Mouse (Mus musculus) MEL (cell line): Measurements from ENCODE around the gene Tspan9. TPM values are rescaled to one million over a fixed set of nuclear protein-coding genes. Genes with fewer than 3 reads are reported as not detected.

Source experiments
- DNase-seq: peaks from one replicate; pipeline ENCODE4 v3.0.0; 2011; ENCODE audit warnings: low read depth, low spot score
- H3K27ac ChIP-seq: 2 replicates; pipeline ENCODE4 v1.5.1; 2012; ENCODE audit warnings: low read depth, mild to moderate bottlenecking, control low read depth, low read length, moderate library complexity; ENCODE audit not compliant: control insufficient read depth
- H3K27me3 ChIP-seq, 2 experiments: fragments of 150-350 bp in 1 of 2; sonication (generic) in 1 of 2; 2 replicates each; pipeline ENCODE4 v1.6.1; 2012; ENCODE audit warnings: low read length in 2 of 2, mild to moderate bottlenecking in 2 of 2, improper control_type of control experiment in 1 of 2, moderate library complexity in 1 of 2; ENCODE audit not compliant: insufficient read depth in 2 of 2, control insufficient read depth in 1 of 2
- H3K36me3 ChIP-seq, 2 experiments: 2 replicates each; pipeline ENCODE4 v1.6.1; 2012 to 2014; ENCODE audit warnings: low read length in 2 of 2, improper control_type of control experiment in 1 of 2, inconsistent platforms in 1 of 2, mild to moderate bottlenecking in 1 of 2; ENCODE audit not compliant: insufficient read depth in 2 of 2, control insufficient read depth in 1 of 2
- H3K4me1 ChIP-seq, 2 experiments: fragments of 150-350 bp in 1 of 2; sonication (generic) in 1 of 2; 2 replicates each; pipeline ENCODE4 v1.6.1; 2012; ENCODE audit warnings: low read length in 2 of 2, improper control_type of control experiment in 1 of 2, mild to moderate bottlenecking in 1 of 2; ENCODE audit not compliant: insufficient read depth in 2 of 2, control insufficient read depth in 1 of 2
- H3K4me3 ChIP-seq, 2 experiments: fragments of 150-350 bp in 1 of 2; sonication (generic) in 1 of 2; 2 replicates each; pipeline ENCODE4 v1.5.1; 2012; ENCODE audit warnings: low read depth in 2 of 2, low read length in 2 of 2, mild to moderate bottlenecking in 2 of 2, moderate library complexity in 2 of 2, control low read depth in 1 of 2, improper control_type of control experiment in 1 of 2; ENCODE audit not compliant: control insufficient read depth in 1 of 2, insufficient read depth in 1 of 2
- H3K79me2 ChIP-seq: 2 replicates; pipeline ENCODE4 v1.6.1; 2012; ENCODE audit warnings: mild to moderate bottlenecking, low read length, moderate library complexity; ENCODE audit not compliant: control insufficient read depth, poor library complexity, insufficient read depth
- H3K9ac ChIP-seq: 2 replicates; pipeline ENCODE4 v1.6.1; 2012; ENCODE audit warnings: low read depth, mild to moderate bottlenecking, control low read depth, low read length, moderate library complexity; ENCODE audit not compliant: control insufficient read depth, poor library complexity, severe bottlenecking
- H3K9me3 ChIP-seq: fragments of 150-350 bp; sonication (generic); replicated peaks from 2 replicates; pipeline ENCODE4 v1.6.1; 2012; ENCODE audit warnings: mild to moderate bottlenecking, low read length, improper control_type of control experiment, moderate library complexity; ENCODE audit not compliant: insufficient read depth
- BHLHE40 ChIP-seq: IDR thresholded peaks from 2 replicates; pipeline ENCODE4 v1.6.1; 2012; ENCODE audit warnings: low read depth, mild to moderate bottlenecking, inconsistent platforms, low read length, improper control_type of control experiment, borderline replicate concordance
- CHD2 ChIP-seq: IDR thresholded peaks from 2 replicates; pipeline ENCODE4 v1.6.1; 2011; ENCODE audit warnings: low read length, improper control_type of control experiment
- CTCF ChIP-seq, 3 experiments: IDR thresholded peaks in 2 of 3; conservative IDR thresholded peaks in 1 of 3; 2 replicates each; pipeline ENCODE4 v1.5.1; 2011 to 2012; ENCODE audit warnings: low read length in 3 of 3, low read depth in 2 of 3, mild to moderate bottlenecking in 2 of 3, improper control_type of control experiment in 1 of 3, inconsistent platforms in 1 of 3, mixed read lengths in 1 of 3, moderate library complexity in 1 of 3; ENCODE audit not compliant: control insufficient read depth in 1 of 3, insufficient read depth in 1 of 3, poor library complexity in 1 of 3, severe bottlenecking in 1 of 3
- ELF1 ChIP-seq: IDR thresholded peaks from 2 replicates; pipeline ENCODE4 v1.6.1; 2014; ENCODE audit warnings: low read depth, mild to moderate bottlenecking, inconsistent platforms, low read length, improper control_type of control experiment, moderate library complexity
- EP300 ChIP-seq, 2 experiments: IDR thresholded peaks; 2 replicates each; pipeline ENCODE4 v1.6.1; 2011; ENCODE audit warnings: improper control_type of control experiment in 2 of 2, low read length in 2 of 2, low read depth in 1 of 2, mild to moderate bottlenecking in 1 of 2
- ETS1 ChIP-seq: IDR thresholded peaks from 2 replicates; pipeline ENCODE4 v1.6.1; 2012; ENCODE audit warnings: low read depth, mild to moderate bottlenecking, inconsistent platforms, low read length, improper control_type of control experiment, moderate library complexity
- JUND ChIP-seq: IDR thresholded peaks from 2 replicates; pipeline ENCODE4 v1.6.1; 2011; ENCODE audit warnings: low read depth, mild to moderate bottlenecking, improper control_type of control experiment, low read length
- KAT2A ChIP-seq: conservative IDR thresholded peaks from 2 replicates; pipeline ENCODE4 v1.6.1; 2012; ENCODE audit warnings: low read depth, low read length, improper control_type of control experiment, inconsistent platforms
- MAX ChIP-seq: IDR thresholded peaks from 2 replicates; pipeline ENCODE4 v1.6.1; 2011; ENCODE audit warnings: low read length, improper control_type of control experiment
- MYB ChIP-seq: IDR thresholded peaks from 2 replicates; pipeline ENCODE4 v1.6.1; 2011; ENCODE audit warnings: mild to moderate bottlenecking, low read depth, low read length, improper control_type of control experiment
- MYC ChIP-seq: IDR thresholded peaks from 2 replicates; pipeline ENCODE4 v1.6.1; 2011; ENCODE audit warnings: low read depth, mild to moderate bottlenecking, low read length, improper control_type of control experiment, moderate library complexity
- POLR2A ChIP-seq, 2 experiments: IDR thresholded peaks; 2 replicates each; pipeline ENCODE4 v1.6.1; 2011 to 2012; ENCODE audit warnings: low read length in 2 of 2, mild to moderate bottlenecking in 2 of 2, control low read depth in 1 of 2, improper control_type of control experiment in 1 of 2, low read depth in 1 of 2, moderate library complexity in 1 of 2; ENCODE audit not compliant: control insufficient read depth in 1 of 2, insufficient read depth in 1 of 2, poor library complexity in 1 of 2
- RAD21 ChIP-seq: IDR thresholded peaks from 2 replicates; pipeline ENCODE4 v1.6.1; 2011; ENCODE audit warnings: mild to moderate bottlenecking, low read depth, low read length, improper control_type of control experiment
- SMC3 ChIP-seq: IDR thresholded peaks from 2 replicates; pipeline ENCODE4 v1.6.1; 2011; ENCODE audit warnings: low read depth, low read length, improper control_type of control experiment
- TAL1 ChIP-seq: IDR thresholded peaks from 2 replicates; pipeline ENCODE4 v1.6.1; 2012; ENCODE audit warnings: mild to moderate bottlenecking, inconsistent platforms, low read length, moderate library complexity, mixed read lengths
- TCF12 ChIP-seq: IDR thresholded peaks from 2 replicates; pipeline ENCODE4 v1.6.1; 2014; ENCODE audit warnings: low read depth, mild to moderate bottlenecking, inconsistent platforms, low read length, improper control_type of control experiment, moderate library complexity
- USF1 ChIP-seq: IDR thresholded peaks from 2 replicates; pipeline ENCODE4 v1.6.1; 2014; ENCODE audit warnings: low read depth, mild to moderate bottlenecking, inconsistent platforms, low read length, improper control_type of control experiment, moderate library complexity
- ZC3H11A ChIP-seq: IDR thresholded peaks from 2 replicates; pipeline ENCODE4 v1.6.1; 2012; ENCODE audit warnings: low read depth, mild to moderate bottlenecking, inconsistent platforms, low read length, improper control_type of control experiment
- ZKSCAN1 ChIP-seq: IDR thresholded peaks from 2 replicates; pipeline ENCODE4 v1.6.1; 2012; ENCODE audit warnings: low read depth, mild to moderate bottlenecking, inconsistent platforms, low read length, improper control_type of control experiment, moderate library complexity
- ZNF384 ChIP-seq: IDR thresholded peaks from 2 replicates; pipeline ENCODE4 v1.6.1; 2012; ENCODE audit warnings: low read depth, mild to moderate bottlenecking, inconsistent platforms, low read length, improper control_type of control experiment
- polyA plus RNA-seq, 2 experiments: library from polyadenylated mRNA; stranded (reverse) in 1 of 2; unstranded in 1 of 2; fragments of >175 nt in 1 of 2; fragments of >200 nt in 1 of 2; gene quantifications; 2 replicates each; pipeline versions ENCODE4 v1.2.1 to v1.2.4; 2012; ENCODE audit warnings: low replicate concordance in 2 of 2, low read depth in 1 of 2; ENCODE audit not compliant: insufficient read length in 2 of 2, insufficient read depth in 1 of 2, missing spikeins in 1 of 2
- total RNA-seq: library from RNA; depleted of rRNA; stranded (reverse); fragments of 300-350 nt; gene quantifications from 2 replicates; pipeline ENCODE4 v1.2.3, GENCODE M21; 2012

The Tspan9 gene
- total and polyA plus RNA-seq, 3 experiments, result 0.08 to 3.4 TPM; not detected in 1

GRCm38 (mm10) chr6:128121691-128122090 is 21.7 kb downstream of the Tspan9 start:
- no peaks in the 10 kb centered on the region for H3K36me3 ChIP-seq
- no peaks in the 10 kb centered on the region for H3K9me3 ChIP-seq
- H3K79me2 ChIP-seq, result no peaks in the 10 kb centered on the region
- H3K4me3 ChIP-seq, result no peak overlapping the region
- H3K27ac ChIP-seq, result no peak overlapping the region
- H3K27me3 ChIP-seq, result no peaks in the 10 kb centered on the region
- no peaks in the 10 kb centered on the region for H3K4me1 ChIP-seq
- no peak for TF ChIP-seq CTCF (IDR thresholded peaks at IDR 0.05 in 2 of 3, conservative IDR thresholded peaks at IDR 0.05 in 1 of 3; ENCODE audit: control insufficient read depth in 1 of 3, insufficient read depth in 1 of 3, low read depth in 2 of 3, low read length in 3 of 3, poor library complexity in 1 of 3, severe bottlenecking in 1 of 3)
- no peak for TF ChIP-seq EP300 (IDR thresholded peaks at IDR 0.05; ENCODE audit: low read depth in 1 of 2, low read length in 2 of 2)
- no peak for TF ChIP-seq SMC3
- no peak for TF ChIP-seq JUND
- TF ChIP-seq MYC, result no peak
- TF ChIP-seq USF1, result no peak
- no peak for TF ChIP-seq ELF1
- no peak for TF ChIP-seq ZNF384
- no peak for TF ChIP-seq TAL1
- no peak for TF ChIP-seq POLR2A (IDR thresholded peaks at IDR 0.05; ENCODE audit: control insufficient read depth in 1 of 2, insufficient read depth in 1 of 2, low read depth in 1 of 2, low read length in 2 of 2, poor library complexity in 1 of 2)
- TF ChIP-seq ZC3H11A, result no peak
- TF ChIP-seq BHLHE40, result no peak
- TF ChIP-seq CHD2, result no peak
- TF ChIP-seq MAX, result no peak
- no peak for TF ChIP-seq MYB
- no peak for TF ChIP-seq KAT2A
- no peak for TF ChIP-seq ETS1
- TF ChIP-seq, all 39 proteins: peak for 0
- DNase-seq, result no peak
- H3K9ac ChIP-seq, result no peak overlapping the region

GRCm38 (mm10) chr6:128120806-128121205 is 22.6 kb downstream of the Tspan9 start:
- Histone ChIP-seq H3K4me3 (no peak overlapping the region), H3K9me3 (no peaks in the 10 kb centered on the region), H3K79me2 (no peaks in the 10 kb centered on the region), H3K4me1 (no peaks in the 10 kb centered on the region), H3K27ac (no peak overlapping the region), H3K9ac (no peak overlapping the region), H3K27me3 (no peaks in the 10 kb centered on the region), H3K36me3 (no peaks in the 10 kb centered on the region)
- TF ChIP-seq RAD21 (no peak), ETS1 (no peak), TCF12 (no peak), ZKSCAN1 (no peak)
- DNase-seq, result no peak
